Mouse (Mus musculus) adipocyte (in vitro differentiated cells): Measurements from ENCODE around the gene Gpr176.

ENCODE experiments used
- DNase-seq: peaks from one replicate; pipeline ENCODE4 v3.0.0-alpha.2; 2016; ENCODE audit warnings: low spot score

Gene Gpr176

DNA sequence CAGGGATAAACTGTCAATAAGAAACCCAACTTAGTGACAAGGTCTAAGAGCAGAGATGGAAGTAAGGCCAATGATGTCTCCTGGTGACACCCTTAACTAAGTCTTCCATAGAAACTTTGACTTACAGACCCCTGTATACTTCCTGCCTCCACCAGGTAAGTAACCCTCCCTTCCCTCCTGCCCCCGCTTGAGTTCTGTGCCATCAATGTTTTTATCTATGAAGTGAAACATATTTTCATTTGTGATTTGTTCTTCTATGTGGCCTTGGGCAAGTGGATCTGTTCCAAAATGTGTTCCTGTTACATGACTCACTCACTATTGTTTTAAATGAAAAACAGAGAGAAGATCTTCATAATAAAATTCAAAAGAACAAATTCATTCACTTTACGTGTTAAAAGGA lies 73.2 kb downstream of the Gpr176 start:
- DNase-seq, result no peak

DNA sequence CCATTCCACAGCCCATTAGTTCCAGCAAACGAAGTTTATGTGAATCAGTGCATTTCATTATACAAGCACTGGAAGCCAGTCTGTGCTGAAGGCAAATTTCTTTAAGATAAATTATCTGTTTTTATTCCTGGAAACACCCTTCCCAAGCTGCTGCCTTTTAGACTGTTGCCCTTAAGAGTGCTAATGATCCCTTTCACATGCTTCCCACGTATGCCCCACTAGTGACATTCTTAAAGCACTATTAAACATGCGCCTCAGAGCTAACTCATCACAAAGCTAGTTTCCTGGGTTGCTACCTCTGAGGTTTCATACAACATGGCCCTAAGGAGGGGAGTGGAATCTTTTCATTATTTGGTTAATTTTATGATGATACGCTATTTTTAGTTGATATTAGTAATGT lies 74.6 kb downstream of the Gpr176 start:
- no peak for DNase-seq

DNA sequence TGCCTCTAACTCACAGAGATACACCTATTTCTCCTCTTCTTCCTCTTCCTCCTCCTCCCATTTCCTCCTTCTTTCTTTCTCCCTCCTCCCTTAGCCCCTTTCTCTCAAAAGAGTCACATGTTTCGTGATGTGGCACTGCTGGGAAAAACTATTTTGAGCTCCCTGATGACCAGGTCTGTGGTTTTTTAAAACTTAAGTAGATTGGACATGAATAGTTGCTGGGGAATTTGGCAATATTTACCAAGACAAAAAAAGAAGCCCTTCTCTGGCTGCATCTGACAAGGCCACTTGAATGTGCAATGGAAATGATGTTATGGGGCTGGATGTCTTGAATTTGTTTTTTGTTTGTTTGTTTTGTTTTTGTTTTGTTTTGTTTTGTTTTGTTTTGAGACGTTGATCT lies 75.3 kb downstream of the Gpr176 start:
- no peak for DNase-seq

DNA sequence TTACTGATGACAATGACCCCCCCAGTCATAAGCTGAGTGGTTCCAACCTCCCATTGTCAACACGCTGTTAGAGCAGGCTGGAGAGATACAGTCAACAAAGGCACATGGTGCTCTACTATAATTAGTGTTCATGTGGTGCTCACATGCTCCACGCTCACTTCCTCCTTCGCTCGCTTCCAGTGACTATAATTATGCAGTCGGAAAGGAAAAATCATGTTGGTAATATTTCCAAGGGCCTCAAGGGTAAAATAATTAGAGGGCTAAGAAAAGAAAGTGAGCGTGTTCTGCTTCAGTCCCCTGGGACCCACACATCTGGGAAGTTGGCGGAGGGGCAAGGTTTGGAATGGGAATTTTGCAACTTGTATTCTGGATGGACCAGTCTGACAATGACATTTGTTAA lies 77.7 kb downstream of the Gpr176 start:
- DNase-seq, result peak; percentile 62

DNA sequence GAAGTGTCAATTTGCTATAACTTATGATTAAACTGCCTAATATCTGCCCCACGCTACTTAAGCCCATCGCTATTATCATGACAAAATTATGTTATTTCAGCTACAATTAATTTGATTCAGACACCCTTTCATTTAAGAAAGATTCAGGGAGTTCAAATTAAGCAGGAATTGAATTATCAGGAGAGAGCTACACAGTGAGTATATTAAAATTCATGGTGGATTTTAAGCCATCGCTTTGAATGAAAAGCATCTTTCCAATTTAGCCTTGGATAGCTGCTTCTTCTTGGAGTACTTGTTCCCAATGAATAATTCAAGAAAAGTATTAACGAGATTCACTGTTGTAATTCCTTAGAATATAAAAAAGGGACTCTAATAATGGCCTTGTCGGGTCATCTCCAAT lies 79.6 kb downstream of the Gpr176 start:
- no peak for DNase-seq

DNA sequence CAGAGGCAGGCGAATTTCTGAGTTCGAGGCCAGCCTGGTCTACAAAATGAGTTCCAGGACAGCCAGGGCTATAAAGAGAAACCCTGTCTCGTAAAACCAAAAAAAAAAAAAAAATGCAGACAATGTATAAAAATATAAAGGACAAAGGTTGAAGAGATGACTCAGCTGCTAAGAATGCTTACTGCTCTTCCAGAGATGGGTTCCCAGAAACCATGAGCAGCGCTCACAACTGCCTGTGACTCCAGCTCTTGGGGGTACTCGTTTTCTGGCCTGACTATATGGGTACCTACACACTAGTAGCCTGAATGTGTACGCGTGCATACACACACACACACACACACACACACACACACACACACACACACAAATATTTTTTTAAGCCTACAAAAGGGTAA lies 84.2 kb downstream of the Gpr176 start:
- peak; percentile 20 for DNase-seq

DNA sequence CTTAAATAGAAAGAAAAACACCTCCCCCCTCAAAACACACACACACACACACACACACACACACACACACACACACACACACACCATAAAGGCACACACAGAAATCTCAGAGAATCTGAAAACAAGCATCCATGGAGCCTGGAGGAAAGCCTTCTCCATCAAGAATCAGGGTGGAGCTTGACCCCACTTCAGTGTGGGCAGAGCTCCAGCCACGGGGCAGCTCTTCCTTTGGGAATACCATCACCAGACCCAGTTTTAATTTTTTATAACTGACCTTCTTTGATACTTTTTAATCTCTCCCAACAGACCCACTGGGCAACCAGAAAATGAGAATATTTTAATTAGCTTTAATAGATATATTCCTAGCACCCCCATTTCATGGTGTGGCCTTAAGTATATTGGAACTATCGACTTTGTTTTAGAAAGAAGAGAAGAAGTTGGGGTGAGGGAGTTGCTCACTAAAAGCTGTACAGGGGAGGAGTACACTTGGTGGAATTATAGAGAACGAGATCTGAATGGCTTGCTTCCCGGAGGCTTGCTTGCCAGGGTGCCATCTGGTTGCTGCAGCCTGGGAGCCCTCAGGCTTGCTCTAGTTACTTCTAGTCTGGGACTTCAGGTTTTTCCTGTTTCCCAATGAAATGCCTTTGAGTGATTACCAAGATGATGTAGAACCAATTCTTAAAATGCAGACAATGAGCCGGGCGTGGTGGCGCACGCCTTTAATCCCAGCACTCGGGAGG lies 84.7 kb downstream of the Gpr176 start:
- DNase-seq, result no peak

DNA sequence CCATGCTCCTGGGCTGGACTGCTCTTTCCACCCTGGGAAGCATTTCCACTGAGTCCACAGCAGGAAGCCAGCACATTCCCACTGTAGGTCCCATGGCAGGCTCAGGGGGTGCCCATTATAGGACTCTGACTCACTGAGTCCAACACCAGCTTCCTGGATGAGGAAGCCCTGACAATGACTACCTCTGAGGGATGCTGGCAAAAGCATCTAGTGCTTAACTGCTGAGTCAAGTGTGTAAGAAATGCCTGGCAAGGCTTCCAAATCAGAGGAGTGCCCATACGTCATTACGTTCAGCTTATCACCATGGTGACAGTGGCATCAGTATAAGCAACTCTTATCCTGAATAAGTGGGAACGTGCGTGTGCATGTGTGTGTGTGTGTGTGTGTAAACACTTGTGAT lies 85.5 kb downstream of the Gpr176 start:
- DNase-seq, result no peak

DNA sequence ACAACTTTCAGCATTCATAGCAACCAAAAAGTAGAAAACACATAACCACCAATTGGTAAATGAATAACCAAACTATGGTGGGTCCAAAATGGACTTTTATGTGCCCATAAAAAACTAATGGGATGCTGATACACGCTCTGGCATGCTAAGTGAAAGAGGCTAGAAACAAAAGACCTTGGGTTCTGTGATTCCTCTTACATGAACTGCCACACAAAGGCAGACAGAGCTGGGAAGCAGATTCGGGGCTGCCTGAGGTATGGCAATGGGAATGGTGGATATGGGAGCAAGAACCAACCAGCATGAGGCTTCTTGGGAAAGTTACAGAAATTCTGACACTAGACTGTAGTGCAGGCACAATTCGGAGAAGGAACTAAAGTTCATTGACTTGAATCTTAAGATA lies 90.8 kb downstream of the Gpr176 start:
- no peak for DNase-seq

DNA sequence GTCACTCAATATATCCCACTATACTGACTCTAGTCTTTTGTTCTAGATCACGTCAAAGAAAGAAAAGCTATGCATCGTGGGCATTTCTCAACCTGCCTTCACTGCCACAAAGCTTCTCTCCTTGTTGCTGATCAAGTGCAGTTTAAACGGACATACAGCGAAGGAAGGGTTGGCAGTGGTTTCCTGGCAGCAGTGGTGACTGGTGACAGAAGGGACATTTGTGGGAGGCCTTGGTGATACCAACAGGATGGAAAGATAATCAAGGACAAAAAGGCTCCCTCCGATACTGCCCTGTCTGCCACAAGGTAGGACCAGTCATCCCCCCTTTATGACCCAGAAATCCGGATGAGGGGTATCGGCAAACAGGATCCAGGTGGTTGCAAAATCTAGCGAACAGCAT lies 95.0 kb downstream of the Gpr176 start:
- DNase-seq, result no peak

DNA sequence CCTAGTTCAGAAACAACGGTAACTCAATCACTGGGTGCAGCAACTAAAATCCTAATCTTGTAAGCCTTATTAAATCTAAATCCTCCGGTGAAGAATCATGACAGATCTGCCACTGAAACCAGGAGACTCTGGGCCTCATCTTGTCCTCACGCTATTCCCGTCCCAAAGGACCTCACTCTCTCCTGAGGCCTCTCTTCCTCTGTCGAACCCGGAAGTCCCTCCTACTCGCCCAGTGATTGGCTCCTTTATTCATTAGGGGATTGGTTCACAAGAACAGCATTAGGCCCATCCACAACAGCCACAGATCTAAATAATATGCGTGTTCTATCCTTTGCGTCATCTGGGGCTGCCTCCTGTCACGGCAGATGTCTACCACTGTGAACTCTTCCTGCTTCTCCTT lies 101.6 kb downstream of the Gpr176 start:
- DNase-seq, result no peak

DNA sequence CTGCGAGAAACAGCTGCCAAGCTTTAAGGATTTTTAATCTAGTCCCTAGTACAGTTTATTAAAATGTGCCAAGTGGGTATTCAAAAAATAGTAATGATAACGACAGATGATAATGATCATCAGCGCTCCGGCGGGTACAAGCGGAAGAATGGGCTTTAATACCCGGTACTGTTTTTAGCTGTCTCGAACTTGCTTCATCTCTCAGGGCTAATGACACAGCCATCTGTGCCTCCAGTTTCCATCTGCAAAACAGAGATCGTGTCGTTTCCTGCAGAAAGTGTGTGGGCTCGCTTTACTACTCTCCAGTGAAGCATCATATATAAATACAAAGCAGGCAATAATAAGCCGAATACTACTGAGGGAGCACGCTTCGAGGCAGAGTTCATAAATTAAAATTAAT lies 103.0 kb downstream of the Gpr176 start:
- no peak for DNase-seq

DNA sequence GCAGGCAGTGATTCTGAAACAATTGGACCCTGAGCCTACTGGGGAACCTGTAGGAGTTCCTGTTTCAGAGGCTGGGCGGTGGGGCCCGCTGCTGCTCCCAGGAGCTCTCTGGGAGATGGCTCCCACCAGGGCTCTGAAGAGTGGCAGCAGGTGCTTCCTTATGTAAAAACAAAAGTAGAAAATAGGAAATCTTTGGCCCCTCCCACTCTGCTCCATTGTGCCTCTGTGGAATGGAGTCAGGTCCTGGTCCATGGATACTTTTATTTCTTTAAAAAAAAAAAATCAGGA lies 109.4 kb downstream of the Gpr176 start:
- no peak for DNase-seq

DNA sequence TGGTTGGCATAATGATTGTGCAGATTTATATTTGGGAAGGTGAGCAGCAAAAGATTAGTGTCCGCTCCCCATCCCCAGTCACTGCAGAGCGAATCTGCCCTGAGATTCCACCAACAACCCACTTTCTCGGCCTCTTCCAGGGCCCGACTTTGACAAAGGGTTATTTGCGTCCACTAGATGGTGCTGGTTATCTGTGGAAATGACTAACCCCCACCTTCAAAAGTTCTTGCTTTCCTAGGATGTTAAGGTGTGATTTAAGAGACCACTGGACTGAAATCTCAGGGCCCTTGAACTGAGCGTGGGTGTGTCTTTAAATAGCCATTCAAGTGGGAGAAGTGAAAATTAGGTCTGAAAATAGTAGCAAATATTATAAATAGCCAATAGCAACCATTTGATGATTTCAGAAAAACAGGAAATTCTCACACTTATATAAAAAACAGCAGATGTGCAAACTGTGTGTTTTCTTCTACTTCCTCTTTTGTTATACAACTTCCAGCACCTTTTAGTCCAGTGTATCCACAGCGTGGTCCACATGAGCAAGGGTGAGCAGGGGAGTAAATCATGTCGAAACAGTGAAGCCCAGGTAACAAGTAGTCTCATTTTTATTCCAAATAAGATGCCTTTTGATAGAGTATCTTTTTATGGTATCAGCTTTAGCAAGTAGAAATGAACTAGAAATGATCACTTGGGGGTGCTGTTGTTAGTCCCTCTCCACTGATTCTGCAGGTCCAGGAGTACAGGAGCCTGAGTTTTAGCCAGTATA lies 109.9 kb downstream of the Gpr176 start:
- DNase-seq, result peak; percentile 74

DNA sequence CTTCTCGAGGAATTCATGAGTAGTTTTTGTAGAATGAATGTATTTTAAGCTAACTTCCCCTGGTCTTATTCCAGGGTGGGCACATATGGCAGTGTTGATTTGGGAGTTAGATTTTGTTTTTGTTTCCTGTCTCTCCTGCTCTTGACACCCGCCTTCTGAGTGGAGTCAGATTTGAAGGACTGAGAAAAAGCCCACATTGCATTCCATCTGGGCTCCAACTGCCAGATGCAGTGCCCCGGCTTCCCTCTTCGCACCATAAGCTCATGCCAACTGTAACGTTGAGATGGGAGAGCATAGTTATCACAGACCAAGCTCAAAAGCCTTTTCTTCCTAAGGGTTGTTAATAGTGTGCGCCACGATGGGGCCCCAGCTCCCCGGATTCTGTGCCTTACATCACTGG lies 110.5 kb downstream of the Gpr176 start:
- no peak for DNase-seq

DNA sequence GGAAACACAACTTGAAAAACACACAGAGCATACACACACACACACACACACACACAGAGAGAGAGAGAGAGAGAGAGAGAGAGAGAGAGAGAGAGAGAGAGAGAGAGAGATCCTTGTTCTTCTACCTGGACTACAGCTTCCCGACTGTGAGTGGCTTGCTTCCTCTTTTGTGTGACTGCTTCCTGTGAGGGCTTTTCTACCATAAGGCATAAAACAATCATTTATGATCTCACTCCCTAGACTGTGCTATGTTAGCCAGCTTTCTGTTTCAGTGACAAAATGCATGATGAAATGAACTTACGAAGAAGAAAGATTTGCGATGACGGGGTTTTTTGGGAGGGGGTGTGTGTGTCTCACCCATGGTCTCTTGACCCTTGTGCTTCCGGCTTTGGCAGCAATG lies 113.5 kb downstream of the Gpr176 start:
- DNase-seq, result no peak

DNA sequence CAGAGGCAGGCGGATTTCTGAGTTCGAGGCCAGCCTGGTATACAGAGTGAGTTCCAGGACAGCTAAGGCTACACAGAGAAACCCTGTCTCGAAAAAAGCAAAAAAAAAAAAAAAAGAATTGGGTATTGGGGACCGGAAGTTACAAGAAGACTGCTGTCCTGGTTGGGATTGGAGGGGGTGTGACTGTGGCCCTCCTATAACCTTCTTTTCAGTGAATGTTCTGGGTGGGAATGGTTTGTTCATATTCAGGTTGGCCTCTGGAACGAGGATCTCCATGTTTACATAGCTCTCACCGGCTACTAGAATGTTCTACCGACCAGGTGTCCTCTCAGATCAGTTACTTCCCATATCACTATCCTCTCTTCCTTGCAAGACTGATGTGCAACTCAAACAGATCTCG lies 116.1 kb downstream of the Gpr176 start:
- DNase-seq, result no peak

DNA sequence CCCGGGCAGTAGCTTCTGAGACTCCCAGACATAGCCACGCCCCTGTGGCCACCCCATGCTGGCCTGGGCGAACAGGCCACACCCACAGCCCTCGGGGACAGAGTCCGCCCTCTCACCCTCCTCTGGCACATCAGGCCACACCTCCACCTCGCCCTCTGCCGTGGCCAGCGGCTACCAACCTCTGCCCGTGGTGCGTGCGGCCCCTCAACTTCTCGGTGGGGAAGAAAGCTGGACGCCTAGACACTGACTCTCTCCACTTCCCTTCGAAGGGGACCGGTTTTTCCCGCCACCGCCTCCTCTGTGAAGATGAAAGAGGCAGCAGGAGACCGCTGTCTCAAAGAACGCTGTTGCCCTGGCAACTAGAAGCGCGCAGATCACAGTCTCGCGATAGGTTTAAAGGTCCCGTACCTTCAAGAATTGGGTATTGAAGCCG lies 116.6 kb downstream of the Gpr176 start, which contains the start of gene Fsip1:
Gene Fsip1, minus strand, starts transcription at position 346 of the 433 bp plus-strand sequence.
- no peak for DNase-seq

DNA sequence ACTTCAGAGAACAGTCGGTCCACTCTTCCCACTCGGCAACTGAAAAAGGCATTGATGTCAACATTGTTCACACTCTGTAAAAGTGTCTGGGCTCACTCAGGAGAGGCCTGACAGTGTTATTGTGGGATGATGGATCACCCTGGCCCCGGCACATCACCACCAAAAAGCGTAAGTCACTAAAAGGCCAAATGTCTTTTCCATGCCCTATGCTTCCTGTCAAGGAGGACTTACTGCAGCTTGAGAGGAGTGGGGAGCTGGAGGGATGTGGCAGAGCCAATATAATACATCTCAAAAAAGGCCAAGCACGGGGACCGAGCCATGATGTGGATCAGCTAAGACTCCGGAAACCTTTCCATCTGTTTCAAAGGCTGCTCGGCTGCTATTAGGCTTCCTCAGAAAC lies 118.7 kb downstream of the Gpr176 start:
- DNase-seq, result no peak

DNA sequence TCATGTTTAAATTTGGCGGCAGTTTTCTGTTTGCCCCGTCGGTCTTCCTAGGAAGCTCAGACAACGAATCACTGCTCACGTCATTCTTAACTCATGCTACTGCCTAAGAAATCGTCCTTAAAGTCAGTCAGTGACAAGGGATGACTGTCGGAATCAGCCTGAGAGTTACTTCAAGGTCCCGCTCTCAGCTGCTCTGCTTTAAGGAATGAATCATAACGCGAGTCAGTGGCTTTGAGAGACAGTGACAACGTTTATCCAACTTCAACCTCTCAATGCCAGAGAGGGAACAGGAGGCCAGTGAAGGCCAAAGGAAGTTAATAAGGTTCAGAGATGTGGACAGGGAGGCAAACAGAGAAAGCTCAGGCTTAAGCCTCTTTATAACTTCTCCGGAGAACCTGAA lies 124.3 kb downstream of the Gpr176 start:
- DNase-seq, result no peak

DNA sequence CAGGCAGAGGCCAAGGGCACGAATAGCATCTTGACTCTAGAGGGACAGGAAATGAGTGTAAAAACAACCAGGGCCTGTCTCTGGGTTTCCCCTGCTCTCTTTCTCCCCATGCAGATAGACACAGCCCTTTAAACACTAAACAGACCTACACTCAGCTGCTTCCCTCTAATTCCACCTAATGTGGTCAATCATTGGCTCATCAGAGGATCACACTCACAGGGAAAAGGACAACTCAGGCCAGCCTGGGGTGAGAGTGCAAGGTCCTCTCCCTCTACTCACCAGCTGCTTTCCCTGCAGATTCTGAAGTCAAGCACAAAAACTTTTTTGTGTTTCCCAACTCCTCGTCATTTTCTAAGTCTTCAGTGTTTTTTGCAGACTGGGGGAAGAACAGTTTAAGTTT lies 125.2 kb downstream of the Gpr176 start:
- DNase-seq, result no peak

DNA sequence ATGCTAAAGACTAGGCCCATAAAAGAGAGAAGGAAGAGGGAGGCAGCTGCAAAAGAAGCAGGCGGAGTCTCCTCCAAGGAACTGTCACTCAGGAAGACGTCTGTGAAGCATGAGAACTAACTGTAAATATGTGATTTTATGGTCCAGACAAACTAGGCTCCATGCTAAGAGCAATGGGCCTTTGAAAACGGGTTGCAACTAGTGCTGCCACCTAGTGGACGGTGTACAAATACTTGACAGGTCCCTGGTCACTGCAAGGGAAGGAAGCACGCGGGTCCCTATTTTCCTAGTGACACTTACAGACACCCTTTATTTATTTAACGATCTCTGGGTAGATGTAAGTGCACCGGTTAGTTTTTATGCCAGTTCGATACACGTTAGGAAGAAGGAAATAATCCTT lies 127.3 kb downstream of the Gpr176 start:
- DNase-seq, result peak; percentile 87

DNA sequence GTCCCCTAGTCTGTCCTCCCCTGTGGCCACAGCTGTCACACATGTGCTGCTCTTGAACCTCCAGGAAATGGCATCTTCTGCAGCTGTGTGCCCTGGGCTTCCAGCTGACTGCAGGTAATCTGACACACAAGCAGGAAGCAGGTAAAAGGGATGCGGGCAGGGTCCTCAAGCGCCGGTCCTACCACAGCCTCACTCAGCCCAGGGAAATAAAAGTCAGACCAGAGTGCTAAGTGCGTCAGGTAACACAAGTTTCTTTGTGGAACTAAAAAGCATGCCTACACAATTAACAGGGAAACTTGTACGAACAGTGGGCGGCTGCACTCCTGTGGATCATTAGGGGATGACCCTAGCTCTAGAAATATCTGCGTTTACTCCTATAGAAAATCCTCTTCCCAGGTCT lies 137.0 kb downstream of the Gpr176 start:
- DNase-seq, result no peak

DNA sequence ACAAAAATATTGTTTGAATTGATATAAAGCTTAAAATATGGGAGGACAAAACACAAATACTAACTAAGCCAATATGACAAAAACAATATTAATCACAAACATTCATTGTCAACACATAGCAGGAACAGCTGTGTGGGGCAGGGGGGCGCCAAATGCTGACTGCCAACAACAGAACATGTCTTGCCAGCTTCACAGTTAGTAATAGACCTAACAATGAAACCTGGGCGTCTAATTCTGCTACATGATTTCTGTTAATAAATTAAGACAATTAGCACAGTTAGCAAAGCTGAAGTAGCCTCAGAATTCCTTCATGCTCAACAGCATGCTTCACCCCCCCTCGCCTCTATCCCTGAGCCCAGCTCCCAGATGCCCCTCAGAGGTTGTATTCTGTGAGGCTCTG lies 137.6 kb downstream of the Gpr176 start:
- DNase-seq, result no peak
